Mouse (Mus musculus) kidney, embryonic 16.5 days (tissue): Measurements from ENCODE around the gene Traf3ip3. TPM values are rescaled to one million over a fixed set of nuclear protein-coding genes. Genes with fewer than 3 reads are reported as not detected.

Source experiments
- ATAC-seq: fragments of 200-750 bp; cut with Nextera tagmentation; 2 replicates; pipeline ENCODE4 v1.8.0; 2017; ENCODE audit warnings: moderate TSS enrichment; ENCODE audit not compliant: low FRiP score, low TSS enrichment
- H3K27ac ChIP-seq: fragments of 300-500 bp; sonication (generic); 2 replicates; pipeline ENCODE4 v1.5.1; 2014; ENCODE audit warnings: low read length
- H3K27me3 ChIP-seq: fragments of 300-500 bp; sonication (generic); 2 replicates; pipeline ENCODE4 v1.6.1; 2014; ENCODE audit warnings: low read length, control low read depth, mixed read lengths; ENCODE audit not compliant: insufficient read depth
- H3K36me3 ChIP-seq: fragments of 300-500 bp; sonication (generic); 2 replicates; pipeline ENCODE4 v1.6.1; 2014; ENCODE audit warnings: low read length, control low read depth, mixed read lengths; ENCODE audit not compliant: insufficient read depth
- H3K4me1 ChIP-seq: fragments of 300-500 bp; sonication (generic); 2 replicates; pipeline ENCODE4 v1.6.1; 2014; ENCODE audit warnings: low read length, control low read depth, mixed read lengths; ENCODE audit not compliant: insufficient read depth
- H3K4me2 ChIP-seq: fragments of 300-500 bp; sonication (generic); replicated peaks from 2 replicates; pipeline ENCODE4 v1.6.1; 2014; ENCODE audit warnings: low read depth, low read length
- H3K4me3 ChIP-seq: fragments of 300-500 bp; sonication (generic); 2 replicates; pipeline ENCODE4 v1.5.1; 2014; ENCODE audit warnings: mild to moderate bottlenecking, low read length
- H3K9ac ChIP-seq: fragments of 300-500 bp; sonication (generic); replicated peaks from 2 replicates; pipeline ENCODE4 v1.6.1; 2014; ENCODE audit warnings: low read length
- H3K9me3 ChIP-seq: fragments of 300-500 bp; sonication (generic); 2 replicates; pipeline ENCODE4 v1.6.1; 2016; ENCODE audit warnings: low read length, control low read depth
- WGBS: fragments of 180-500 bp; shearing (Covaris S2); extraction: QIAGEN DNeasy Blood & Tissue Kit; methylation state at CpG from one replicate; pipeline ENCODE4 v1.1.7; 2014; 5-methylcytosine and 5-hydroxymethylcytosine counted together
- polyA plus RNA-seq: library from polyadenylated mRNA; unstranded; fragments of >200 nt; fragmentation: Nextera tagmentation; extraction: Ambion mirVana; gene quantifications from 2 replicates; pipeline ENCODE4 v1.2.1, GENCODE M21; 2015

The Traf3ip3 gene
- polyA plus RNA-seq, 1 experiment from 2014 or later: 2.1 TPM

DNA sequence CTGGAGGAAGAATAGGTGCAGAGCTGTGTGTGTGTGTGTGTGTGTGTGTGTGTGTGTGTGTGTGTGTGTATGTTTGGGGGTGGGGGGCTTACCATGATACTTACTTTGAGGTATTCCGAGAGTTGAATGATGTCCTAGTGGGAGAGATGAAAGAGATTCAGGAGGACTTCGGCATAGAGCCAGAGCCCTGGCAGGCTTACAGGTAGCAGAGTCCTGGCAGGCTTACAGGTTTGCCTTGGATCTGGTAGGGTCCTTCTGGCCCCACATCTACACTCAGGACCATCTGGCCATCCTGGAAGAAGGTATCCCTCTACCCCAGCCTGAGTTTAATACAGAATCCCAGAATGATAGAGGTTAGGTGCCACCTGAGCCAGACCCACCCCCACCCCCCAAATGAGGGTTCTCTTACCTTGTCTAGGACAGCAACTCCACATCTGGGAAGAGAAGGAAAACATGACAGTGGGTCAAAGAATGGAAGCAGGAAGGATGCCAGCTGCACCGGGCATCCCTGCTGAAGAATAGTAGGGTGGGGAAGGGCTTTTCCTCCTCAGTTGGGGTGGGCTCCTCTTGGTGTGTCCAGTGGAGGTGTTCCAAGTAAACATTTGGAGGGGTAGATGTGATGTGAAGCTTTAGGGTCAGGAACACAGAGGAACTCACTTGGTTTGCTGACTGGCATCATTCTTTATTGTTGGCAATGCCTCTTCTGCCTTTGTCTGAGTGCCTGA is 6.9 kb downstream of the Traf3ip3 start:
- H3K9ac ChIP-seq: no peak overlapping the region
- H3K9me3 ChIP-seq: no peaks in the 10 kb centered on the region
- no peak overlapping the region for H3K4me2 ChIP-seq
- H3K27ac ChIP-seq: no peak overlapping the region
- ATAC-seq: no peak
- H3K36me3 ChIP-seq: no peaks in the 10 kb centered on the region
- no peaks in the 10 kb centered on the region for H3K27me3 ChIP-seq
- H3K4me3 ChIP-seq: no peak overlapping the region
- peaks cover 9% of the 10 kb centered on the region for H3K4me1 ChIP-seq
- 87% methylated on average over 3 of the region's 3 CpGs for WGBS

DNA sequence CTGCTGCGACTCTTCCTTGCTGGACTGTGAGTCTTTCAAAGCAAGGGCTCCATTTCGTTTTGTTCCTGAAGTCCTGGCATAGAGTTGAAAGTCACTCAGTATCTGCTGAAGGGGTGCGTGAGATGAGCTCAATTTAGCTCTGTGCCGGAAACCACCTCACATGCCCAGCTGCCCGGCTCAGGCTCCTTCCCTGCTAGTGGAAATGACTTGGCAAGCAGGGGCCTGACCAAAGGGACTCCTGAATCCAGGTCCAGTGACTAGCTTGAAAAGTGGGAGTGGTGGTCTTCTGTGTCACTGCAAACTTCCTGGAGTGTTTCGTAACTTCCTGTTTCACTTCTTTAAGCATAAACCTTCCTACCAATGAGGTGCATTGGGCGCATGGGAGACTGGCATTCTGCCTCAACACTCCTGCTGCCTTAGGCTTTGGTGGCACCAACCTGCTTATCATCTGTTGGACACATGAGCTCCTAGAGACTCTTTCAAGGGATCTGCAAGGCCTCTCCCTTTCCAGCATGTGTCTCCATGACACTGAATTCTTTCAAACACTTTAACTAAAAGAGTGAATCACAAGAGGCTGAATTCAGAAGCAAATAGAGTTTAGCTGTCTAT is 9.7 kb downstream of the Traf3ip3 start:
- no peak overlapping the region for H3K4me2 ChIP-seq
- H3K4me1 ChIP-seq: peaks cover 24% of the 10 kb centered on the region
- no peak for ATAC-seq
- H3K27ac ChIP-seq: no peak overlapping the region
- H3K36me3 ChIP-seq: no peaks in the 10 kb centered on the region
- H3K27me3 ChIP-seq: no peaks in the 10 kb centered on the region
- no peak overlapping the region for H3K9ac ChIP-seq
- H3K9me3 ChIP-seq: no peaks in the 10 kb centered on the region
- 88% methylated on average over 7 of the region's 7 CpGs for WGBS
- no peak overlapping the region for H3K4me3 ChIP-seq

DNA sequence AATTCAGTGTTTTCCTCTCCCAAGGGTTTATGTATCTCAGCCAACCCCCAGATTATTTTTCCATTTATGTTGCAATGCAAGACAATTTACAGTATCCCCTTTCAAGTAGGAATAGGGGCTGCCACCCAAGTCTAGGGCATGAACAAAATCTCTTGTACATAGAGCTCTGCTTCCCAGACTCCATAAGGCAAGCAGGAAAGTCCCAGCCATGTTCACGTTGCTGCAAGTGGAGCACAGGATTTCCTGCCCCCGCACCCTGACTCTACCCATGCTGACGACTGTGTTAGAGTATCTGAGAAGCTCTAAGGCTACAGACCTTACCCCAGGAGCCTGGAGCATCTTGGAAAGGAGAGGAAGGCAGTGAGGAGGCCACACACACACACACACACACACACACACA is 11.7 kb downstream of the Traf3ip3 start:
- H3K4me2 ChIP-seq: no peak overlapping the region
- no peak for ATAC-seq

DNA sequence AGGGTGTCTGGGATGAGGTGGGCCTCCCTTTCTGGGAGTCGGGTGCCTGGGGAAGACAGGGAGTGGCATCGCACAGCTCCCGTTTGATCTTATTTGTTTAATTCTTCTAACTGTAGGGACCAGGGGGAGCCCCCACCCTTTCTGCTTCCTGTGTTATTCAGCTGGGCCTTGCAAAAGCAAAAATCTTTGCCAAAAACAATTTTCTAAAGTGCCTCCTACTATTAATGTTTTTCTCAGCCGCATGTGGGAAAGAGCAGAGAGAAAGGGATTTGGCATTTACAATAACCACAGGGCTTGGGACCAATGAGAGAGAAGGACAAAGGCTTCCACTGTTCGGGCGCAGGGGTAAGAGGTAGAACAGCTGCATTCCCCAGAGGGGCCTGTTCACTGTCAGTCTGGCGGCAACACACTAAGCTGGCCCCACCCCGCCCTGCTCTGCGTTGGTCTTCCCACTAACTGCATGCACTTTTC is 12.3 kb downstream of the Traf3ip3 start:
- H3K4me1 ChIP-seq: peaks cover 24% of the 10 kb centered on the region
- H3K4me3 ChIP-seq: no peak overlapping the region
- no peaks in the 10 kb centered on the region for H3K9me3 ChIP-seq
- H3K27ac ChIP-seq: peak overlapping the region; percentile 77
- H3K9ac ChIP-seq: no peak overlapping the region
- 36% methylated on average over 9 of the region's 9 CpGs for WGBS
- H3K36me3 ChIP-seq: no peaks in the 10 kb centered on the region
- H3K27me3 ChIP-seq: no peaks in the 10 kb centered on the region
- no peak overlapping the region; the same call in 1 of the 2 replicates for H3K4me2 ChIP-seq
- peak; percentile 94 for ATAC-seq

More for the DNA sequence above, 11.7 kb downstream of the Traf3ip3 start:
- H3K4me1 ChIP-seq: peaks cover 24% of the 10 kb centered on the region
- 49% methylated on average over 3 of the region's 3 CpGs for WGBS
- H3K27me3 ChIP-seq: no peaks in the 10 kb centered on the region
- H3K9me3 ChIP-seq: no peaks in the 10 kb centered on the region
- H3K9ac ChIP-seq: no peak overlapping the region
- H3K27ac ChIP-seq: peak overlapping the region; percentile 77
- no peak overlapping the region for H3K4me3 ChIP-seq
- H3K36me3 ChIP-seq: no peaks in the 10 kb centered on the region

DNA sequence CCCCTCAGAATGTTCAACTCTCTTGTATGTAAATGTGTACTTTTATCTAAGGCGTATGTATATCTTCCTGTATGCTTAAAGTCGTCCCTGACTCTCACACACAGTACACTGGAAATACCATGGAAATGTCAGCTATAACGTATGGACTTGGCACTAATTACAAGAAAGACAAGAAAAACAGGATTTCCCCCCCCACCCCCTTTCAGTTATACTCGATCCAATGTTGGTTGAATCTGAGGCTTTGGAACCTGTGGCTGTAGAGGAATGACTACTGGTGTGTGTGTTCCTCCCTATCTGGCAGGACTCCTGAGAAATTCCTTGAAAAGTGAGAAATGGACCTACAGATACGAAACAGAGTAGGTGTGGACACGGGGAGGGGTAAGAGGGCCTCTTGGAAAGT is 13.2 kb downstream of the Traf3ip3 start:
- H3K4me2 ChIP-seq: no peak overlapping the region
- WGBS: 64% methylated on average over 6 of the region's 6 CpGs
- H3K4me1 ChIP-seq: peaks cover 24% of the 10 kb centered on the region
- no peak overlapping the region for H3K4me3 ChIP-seq
- H3K9ac ChIP-seq: no peak overlapping the region
- no peak for ATAC-seq
- no peaks in the 10 kb centered on the region for H3K36me3 ChIP-seq
- H3K27ac ChIP-seq: peak overlapping the region; percentile 77; the same call in 1 of the 2 replicates
- no peaks in the 10 kb centered on the region for H3K9me3 ChIP-seq
- no peaks in the 10 kb centered on the region for H3K27me3 ChIP-seq

DNA sequence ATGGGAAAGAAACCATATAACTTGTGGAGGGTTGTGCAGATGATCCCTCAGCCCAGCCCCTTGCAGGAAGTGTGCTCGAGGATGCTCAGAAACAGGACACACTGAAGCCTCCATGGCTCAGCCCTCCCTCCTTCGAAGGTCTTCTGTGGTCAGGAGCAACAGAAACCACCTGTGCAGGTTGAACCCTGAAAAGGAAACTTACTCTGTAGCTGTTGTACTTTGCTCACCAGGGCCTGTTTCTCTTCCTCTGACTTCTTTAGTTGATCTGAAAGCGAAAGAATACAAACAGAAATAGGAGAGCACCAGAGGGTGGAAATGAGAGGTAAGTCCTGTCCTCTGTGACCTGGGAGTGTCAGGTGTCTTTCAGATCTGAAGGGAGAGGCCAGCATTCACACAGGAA is 20.4 kb downstream of the Traf3ip3 start:
- Histone ChIP-seq H3K4me3 (no peak overlapping the region), H3K36me3 (no peaks in the 10 kb centered on the region), H3K4me2 (no peak overlapping the region), H3K27ac (no peak overlapping the region), H3K9me3 (no peaks in the 10 kb centered on the region), H3K27me3 (no peaks in the 10 kb centered on the region), H3K9ac (no peak overlapping the region), H3K4me1 (no peaks in the 10 kb centered on the region)
- 74% methylated on average over 3 of the region's 3 CpGs for WGBS
- no peak for ATAC-seq

DNA sequence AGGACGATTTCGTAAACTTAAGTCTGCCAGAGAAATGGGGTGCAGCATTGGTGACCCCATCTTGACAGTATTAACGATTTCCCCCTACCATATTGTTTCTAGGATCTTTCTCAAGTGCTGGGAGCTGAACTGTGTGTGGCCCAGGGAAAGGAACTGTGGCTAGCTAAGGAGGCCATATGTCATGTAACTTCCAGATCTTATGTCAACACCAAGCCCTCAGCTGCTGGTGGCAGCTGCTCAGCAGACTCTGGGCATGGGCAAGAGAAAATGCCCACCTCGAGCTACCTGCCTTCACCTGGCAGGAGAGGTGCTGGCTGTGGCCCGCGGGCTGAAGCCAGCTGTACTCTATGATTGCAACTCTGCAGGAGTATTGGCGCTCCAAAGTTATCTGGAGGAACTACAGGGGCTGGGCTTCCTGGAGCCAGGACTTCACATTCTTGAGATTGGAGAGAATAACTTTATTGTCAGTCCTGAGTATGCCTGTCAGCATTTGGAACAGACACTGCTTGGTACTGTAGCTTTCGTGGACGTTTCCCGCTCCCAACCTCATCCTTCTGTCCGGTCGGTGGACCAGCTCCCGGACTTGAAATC is 27.3 kb downstream of the Traf3ip3 start:
- Histone ChIP-seq H3K36me3 (no peaks in the 10 kb centered on the region), H3K27me3 (no peaks in the 10 kb centered on the region), H3K4me1 (peaks cover 13% of the 10 kb centered on the region), H3K9ac (peak overlapping the region; percentile 83), H3K4me3 (peak overlapping the region; percentile 81), H3K4me2 (peak overlapping the region; percentile 80), H3K9me3 (no peaks in the 10 kb centered on the region), H3K27ac (peak overlapping the region; percentile 86)
- WGBS: 82% methylated on average over 13 of the region's 13 CpGs
- ATAC-seq: no peak

DNA sequence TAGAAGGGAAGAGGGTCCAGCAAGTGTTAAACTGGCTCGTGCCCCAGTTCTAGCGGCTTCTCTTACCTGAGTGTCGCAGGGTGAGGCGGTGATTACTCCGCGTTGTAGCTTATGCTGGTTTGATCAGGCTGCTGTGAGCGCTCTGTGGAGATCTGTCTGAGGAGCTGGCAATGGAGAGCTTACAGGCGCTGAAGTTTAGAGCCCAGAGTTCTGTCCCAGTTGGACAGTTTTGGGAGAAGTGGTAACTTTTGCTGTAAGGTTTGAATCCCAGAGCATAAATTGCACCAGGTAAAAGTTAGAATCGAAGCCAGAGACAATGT is 27.7 kb downstream of the Traf3ip3 start:
- H3K4me2 ChIP-seq: peak overlapping the region; percentile 80
- no peaks in the 10 kb centered on the region for H3K9me3 ChIP-seq
- peak overlapping the region; percentile 83 for H3K9ac ChIP-seq
- WGBS: 20% methylated on average over 9 of the region's 9 CpGs
- H3K27me3 ChIP-seq: no peaks in the 10 kb centered on the region
- peak overlapping the region; percentile 81 for H3K4me3 ChIP-seq
- peaks cover 13% of the 10 kb centered on the region for H3K4me1 ChIP-seq
- H3K27ac ChIP-seq: peak overlapping the region; percentile 86
- peak; percentile 60; the same call in 1 of the 2 replicates for ATAC-seq
- H3K36me3 ChIP-seq: no peaks in the 10 kb centered on the region

DNA sequence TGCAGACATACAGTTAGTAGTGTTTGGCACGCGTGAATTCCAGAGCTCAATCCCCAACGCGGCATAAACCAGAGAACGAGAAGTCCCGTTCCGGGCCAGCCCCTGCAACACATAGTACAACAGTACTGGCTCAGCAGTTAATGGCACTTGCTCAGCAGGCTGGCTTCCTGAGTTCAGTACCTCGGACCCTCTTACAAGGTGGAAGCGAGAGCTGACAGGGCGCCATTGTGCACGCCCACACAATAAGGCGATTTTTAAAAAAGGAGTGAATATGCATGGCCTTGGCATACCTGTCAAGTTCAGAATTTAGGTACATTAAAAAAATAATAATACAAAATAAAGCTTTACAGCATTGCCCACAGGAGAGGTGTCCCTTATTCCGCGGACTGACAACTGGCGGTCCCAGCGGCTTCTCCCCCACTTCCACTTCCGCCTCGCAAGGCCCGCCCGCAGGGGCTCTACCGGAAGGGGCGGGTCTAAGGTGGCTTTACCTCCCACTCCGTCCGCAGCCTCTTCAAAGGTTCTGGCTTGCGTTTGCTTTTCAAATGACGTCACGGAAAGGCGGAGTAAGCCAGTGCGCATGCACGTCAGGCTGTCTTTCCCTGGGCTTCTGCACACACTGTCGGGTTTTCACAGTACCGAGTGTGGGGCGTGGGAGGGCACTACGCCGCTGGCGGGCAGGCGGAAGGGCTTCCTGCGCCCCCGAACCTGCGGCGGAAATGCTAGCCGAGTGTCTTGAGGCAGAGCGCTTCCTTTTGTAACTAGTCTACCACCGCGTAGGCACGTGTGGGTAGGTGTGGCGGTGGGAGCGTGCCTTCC is 28.3 kb downstream of the Traf3ip3 start:
- under 1% methylated on average over 48 of the region's 48 CpGs for WGBS
- Histone ChIP-seq H3K4me3 (peak overlapping the region; percentile 81), H3K4me1 (peaks cover 13% of the 10 kb centered on the region), H3K9me3 (no peaks in the 10 kb centered on the region), H3K36me3 (no peaks in the 10 kb centered on the region), H3K9ac (peak overlapping the region; percentile 86), H3K4me2 (peak overlapping the region; percentile 80), H3K27ac (peak overlapping the region; percentile 86), H3K27me3 (no peaks in the 10 kb centered on the region)
- ATAC-seq: peak; percentile 98
